Mouse (Mus musculus) CH12.LX (cell line): ENCODE data around the gene Pcgf6. TPM values are rescaled to one million over a fixed set of nuclear protein-coding genes. Genes with fewer than 3 reads are reported as not detected.

Experiments
- DNase-seq: peaks from one replicate; pipeline ENCODE4 v3.0.0-alpha.2; 2013; ENCODE audit errors: extremely low read depth
- H3K27ac ChIP-seq: 2 replicates; pipeline ENCODE4 v1.5.1; 2012; ENCODE audit warnings: low read depth, mild to moderate bottlenecking, control low read depth, moderate library complexity; ENCODE audit not compliant: insufficient read depth
- H3K27me3 ChIP-seq: replicated peaks from 2 replicates; pipeline ENCODE3; 2012; ENCODE audit warnings: inconsistent platforms
- H3K36me3 ChIP-seq, 2 experiments: replicated peaks in 1 of 2; 2 replicates each; pipeline versions ENCODE3 to v1.6.1; 2012; ENCODE audit warnings: inconsistent platforms in 1 of 2, low read length in 1 of 2, mild to moderate bottlenecking in 1 of 2, mixed read lengths in 1 of 2, moderate library complexity in 1 of 2; ENCODE audit not compliant: control insufficient read depth in 1 of 2, insufficient read depth in 1 of 2
- H3K4me1 ChIP-seq, 2 experiments: 2 replicates each; pipeline ENCODE4 v1.6.1; 2012; ENCODE audit warnings: inconsistent platforms in 1 of 2, moderate library complexity in 1 of 2; ENCODE audit not compliant: insufficient read depth in 2 of 2, control insufficient read depth in 1 of 2
- H3K4me2 ChIP-seq: 2 replicates; pipeline ENCODE4 v1.6.1; 2012; ENCODE audit warnings: low read depth, mild to moderate bottlenecking, control low read depth; ENCODE audit not compliant: poor library complexity, insufficient read depth, severe bottlenecking
- H3K4me3 ChIP-seq, 3 experiments: fragments of 150-350 bp in 1 of 3; sonication (generic) in 1 of 3; replicated peaks in 1 of 3; 2 replicates each; pipeline versions ENCODE3 to v1.5.1; 2011 to 2012; ENCODE audit warnings: low read depth in 2 of 3, low read length in 2 of 3, mild to moderate bottlenecking in 2 of 3, moderate library complexity in 2 of 3, control low read depth in 1 of 3, improper control_type of control experiment in 1 of 3, inconsistent platforms in 1 of 3, mixed read lengths in 1 of 3; ENCODE audit not compliant: poor library complexity in 1 of 3
- H3K79me2 ChIP-seq: replicated peaks from 2 replicates; pipeline ENCODE4 v1.6.1; 2012; ENCODE audit warnings: mild to moderate bottlenecking, moderate library complexity; ENCODE audit not compliant: control insufficient read depth, poor library complexity, insufficient read depth, severe bottlenecking; ENCODE audit errors: extremely low read depth
- H3K9ac ChIP-seq: 2 replicates; pipeline ENCODE4 v1.6.1; 2012; ENCODE audit warnings: low read depth, mild to moderate bottlenecking, control low read depth, moderate library complexity; ENCODE audit not compliant: insufficient read depth
- H3K9me3 ChIP-seq: replicated peaks from 2 replicates; pipeline ENCODE3; 2012; ENCODE audit warnings: low read length, inconsistent platforms, mixed read lengths
- CHD1 ChIP-seq: IDR thresholded peaks from 2 replicates; pipeline ENCODE4 v1.6.1; 2012; ENCODE audit warnings: low read depth, low read length, improper control_type of control experiment, inconsistent platforms
- EP300 ChIP-seq: IDR thresholded peaks from 2 replicates; pipeline ENCODE4 v1.6.1; 2011; ENCODE audit warnings: low read length, improper control_type of control experiment
- ETS1 ChIP-seq: conservative IDR thresholded peaks from 2 replicates; pipeline ENCODE4 v1.6.1; 2012; ENCODE audit warnings: low read depth, mild to moderate bottlenecking, inconsistent platforms, low read length, improper control_type of control experiment, moderate library complexity
- GABPA ChIP-seq: IDR thresholded peaks from 2 replicates; pipeline ENCODE4 v1.6.1; 2012; ENCODE audit warnings: low read depth, low read length, improper control_type of control experiment, inconsistent platforms; ENCODE audit not compliant: insufficient replicate concordance
- HCFC1 ChIP-seq: IDR thresholded peaks from 2 replicates; pipeline ENCODE4 v1.6.1; 2012; ENCODE audit warnings: low read depth, mild to moderate bottlenecking, inconsistent platforms, low read length, improper control_type of control experiment
- IRF4 ChIP-seq: IDR thresholded peaks from 2 replicates; pipeline ENCODE4 v1.6.1; 2014; ENCODE audit warnings: low read depth, mild to moderate bottlenecking, inconsistent platforms, low read length, improper control_type of control experiment
- JUN ChIP-seq: IDR thresholded peaks from 2 replicates; pipeline ENCODE4 v1.6.1; 2011; ENCODE audit warnings: low read depth, mild to moderate bottlenecking, low read length, improper control_type of control experiment, moderate library complexity; ENCODE audit not compliant: insufficient read depth
- JUND ChIP-seq: conservative IDR thresholded peaks from 2 replicates; pipeline ENCODE4 v1.6.1; 2011; ENCODE audit warnings: low read depth, low read length, improper control_type of control experiment
- KAT2A ChIP-seq: IDR thresholded peaks from 2 replicates; pipeline ENCODE4 v1.6.1; 2012; ENCODE audit warnings: low read length, improper control_type of control experiment, inconsistent platforms; ENCODE audit not compliant: insufficient replicate concordance
- MAZ ChIP-seq: IDR thresholded peaks from 2 replicates; pipeline ENCODE4 v1.6.1; 2012; ENCODE audit warnings: low read depth, mild to moderate bottlenecking, inconsistent platforms, low read length, improper control_type of control experiment, moderate library complexity
- MEF2A ChIP-seq: IDR thresholded peaks from 2 replicates; pipeline ENCODE4 v1.6.1; 2014; ENCODE audit warnings: low read depth, mild to moderate bottlenecking, inconsistent platforms, low read length, improper control_type of control experiment, borderline replicate concordance
- PAX5 ChIP-seq: IDR thresholded peaks from 2 replicates; pipeline ENCODE4 v1.6.1; 2012; ENCODE audit warnings: low read length, inconsistent platforms, mixed read lengths
- POLR2A ChIP-seq: IDR thresholded peaks from 2 replicates; pipeline ENCODE4 v1.6.1; 2011; ENCODE audit warnings: low read depth, mild to moderate bottlenecking, improper control_type of control experiment, low read length
- POLR2AphosphoS2 ChIP-seq: IDR thresholded peaks from 2 replicates; pipeline ENCODE4 v1.6.1; 2011; ENCODE audit warnings: low read depth, low read length, improper control_type of control experiment
- RCOR1 ChIP-seq: conservative IDR thresholded peaks from 2 replicates; pipeline ENCODE4 v1.6.1; 2012; ENCODE audit warnings: low read depth, mild to moderate bottlenecking, inconsistent platforms, low read length, improper control_type of control experiment
- SMC3 ChIP-seq: IDR thresholded peaks from 2 replicates; pipeline ENCODE4 v1.6.1; 2011; ENCODE audit warnings: low read depth, low read length, improper control_type of control experiment
- TCF12 ChIP-seq: IDR thresholded peaks from 2 replicates; pipeline ENCODE4 v1.6.1; 2014; ENCODE audit warnings: low read depth, mild to moderate bottlenecking, inconsistent platforms, low read length, improper control_type of control experiment
- USF2 ChIP-seq: conservative IDR thresholded peaks from 2 replicates; pipeline ENCODE4 v1.6.1; 2011; ENCODE audit warnings: low read depth, low read length, improper control_type of control experiment
- ZMIZ1 ChIP-seq: IDR thresholded peaks from 2 replicates; pipeline ENCODE4 v1.6.1; 2012; ENCODE audit warnings: low read depth, mild to moderate bottlenecking, inconsistent platforms, low read length, improper control_type of control experiment
- ZNF384 ChIP-seq: IDR thresholded peaks from 2 replicates; pipeline ENCODE4 v1.6.1; 2012; ENCODE audit warnings: low read depth, low read length, improper control_type of control experiment, inconsistent platforms
- dilution Hi-C: fragments of 300-500 bp; cut with MboI; formaldehyde crosslinking; loops from 2 replicates; pipeline ENCODE4 v1.14.3; 2020; ENCODE audit warnings: low sequenced_read_pairs; ENCODE audit not compliant: extremely low pct_unique_long_range_greater_than_20kb, extremely low pct_ligation_motif_present
- in situ Hi-C: fragments of 300-500 bp; cut with MboI; formaldehyde crosslinking; loops from 3 replicates; pipeline ENCODE4 v1.14.3; 2019; ENCODE audit warnings: low sequenced_read_pairs, low pct_ligation_motif_present, low pct_unique_long_range_greater_than_20kb, mixed read lengths
- polyA plus RNA-seq: library from polyadenylated mRNA; unstranded; fragments of >175 nt; gene quantifications from 2 replicates; pipeline ENCODE4 v1.2.1, GENCODE M21; 2012; ENCODE audit warnings: low read depth; ENCODE audit not compliant: insufficient read length
- total RNA-seq, 2 experiments: library from RNA; depleted of rRNA; stranded (reverse); fragments of 300-350 nt in 1 of 2; fragments of >200 nt in 1 of 2; gene quantifications; 2 replicates each; pipeline ENCODE4 v1.2.3; 2012 to 2014

Pcgf6 gene
- total and polyA plus RNA-seq, 3 experiments, result 17.3 to 43.8 (median 39.7) TPM

DNA sequence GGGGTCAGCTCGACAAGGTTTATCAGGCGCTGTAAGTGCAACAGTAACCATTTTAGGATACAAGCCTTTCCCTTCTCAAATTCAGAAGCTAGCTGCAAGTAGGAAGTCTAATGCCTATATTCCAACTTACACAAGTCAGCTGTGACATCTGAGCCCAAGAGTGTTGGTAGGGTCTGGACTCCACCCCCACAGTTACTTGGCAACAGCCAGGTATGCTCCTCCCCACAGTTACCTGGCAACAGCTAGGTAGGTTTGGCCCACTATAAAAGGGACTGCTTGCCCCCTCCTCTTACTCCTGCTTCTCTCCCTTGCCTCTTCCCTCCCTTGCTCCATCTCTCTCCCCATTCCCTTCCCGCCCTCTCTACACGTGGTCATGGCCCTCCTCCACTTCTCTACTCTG is 1.6 kb downstream of the Pcgf6 start:
- dilution Hi-C loops, result no loop called here
- H3K9ac ChIP-seq, result no peak overlapping the region
- H3K9me3 ChIP-seq, result no peaks in the 10 kb centered on the region
- peak overlapping the region; percentile 90 for H3K4me2 ChIP-seq
- TF ChIP-seq EP300 (no peak), RCOR1 (no peak), TCF12 (no peak), JUND (no peak), ZMIZ1 (no peak), ZNF384 (no peak), USF2 (no peak), MEF2A (no peak), SMC3 (no peak), PAX5 (no peak), GABPA (no peak), HCFC1 (no peak), POLR2AphosphoS2 (no peak), JUN (no peak), CHD1 (no peak), MAZ (no peak), IRF4 (no peak)
- TF ChIP-seq, all 38 proteins: peak for 0
- H3K4me3 ChIP-seq, result peak overlapping the region in 1 of 3 experiments; percentile 18
- peaks cover 20 to 44% of the 10 kb centered on the region in 2 experiments for H3K36me3 ChIP-seq
- no peaks in the 10 kb centered on the region for H3K27me3 ChIP-seq
- in situ Hi-C loops, result no loop called here
- no peak for DNase-seq
- H3K79me2 ChIP-seq, result peaks cover 11% of the 10 kb centered on the region
- H3K27ac ChIP-seq, result no peak overlapping the region
- H3K4me1 ChIP-seq, result peaks cover 9 to 28% of the 10 kb centered on the region in 2 experiments

GRCm38 (mm10) chr19:47047236-47047833 is 3.4 kb downstream of the Pcgf6 start:
- dilution Hi-C loops (no loop called here), in situ Hi-C loops (no loop called here)
- no peaks in the 10 kb centered on the region for H3K9me3 ChIP-seq
- no peak overlapping the region for H3K4me2 ChIP-seq
- H3K36me3 ChIP-seq, result peaks cover 24 to 54% of the 10 kb centered on the region in 2 experiments
- H3K27ac ChIP-seq, result no peak overlapping the region
- H3K9ac ChIP-seq, result no peak overlapping the region
- DNase-seq, result no peak
- H3K4me1 ChIP-seq, result peaks cover 9 to 36% of the 10 kb centered on the region in 2 experiments
- no peak overlapping the region for H3K4me3 ChIP-seq
- no peaks in the 10 kb centered on the region for H3K27me3 ChIP-seq
- H3K79me2 ChIP-seq, result peaks cover 11% of the 10 kb centered on the region
- TF ChIP-seq PAX5 (no peak), KAT2A (no peak), RCOR1 (no peak), POLR2A (no peak), SMC3 (no peak), ETS1 (no peak), HCFC1 (no peak)
